Mouse (Mus musculus) cortical plate, adult 2 months (tissue): Measurements from ENCODE around the gene Adamts20.
A peak's percentile ranks its signal among the peaks of the same experiment; 100 is the strongest.

Experiments
- CTCF ChIP-seq: fragments of 200-500 bp; IDR thresholded peaks from 2 replicates; pipeline ENCODE4 v1.5.1; 2011; ENCODE audit warnings: mild to moderate bottlenecking, control low read depth, low read length; ENCODE audit not compliant: insufficient read depth; ENCODE audit errors: extremely low read depth
- POLR2A ChIP-seq: fragments of 200-500 bp; IDR thresholded peaks from 2 replicates; pipeline ENCODE4 v1.6.1; 2011; ENCODE audit warnings: mild to moderate bottlenecking, low read length, control low read depth; ENCODE audit not compliant: insufficient read depth; ENCODE audit errors: extremely low read depth

GRCm38 (mm10) chr15:94254091-94254860, 210.9 kb downstream of the Adamts20 start:
- TF ChIP-seq CTCF (0 out of 2 replicates have a peak, but pooled peaks have one; percentile 12), POLR2A (no peak)
